Mouse (Mus musculus) small intestine, adult 2 months (tissue): Measurements from ENCODE around the gene Cnga1.

Experiments
- CTCF ChIP-seq: fragments of 200-500 bp; IDR thresholded peaks from 2 replicates; pipeline ENCODE4 v1.5.1; 2012; ENCODE audit warnings: low read depth, mild to moderate bottlenecking, control low read depth, inconsistent platforms, low read length, moderate library complexity, mixed read lengths; ENCODE audit not compliant: insufficient replicate concordance, insufficient read length; ENCODE audit errors: extremely low read depth
- POLR2A ChIP-seq: fragments of 200-500 bp; IDR thresholded peaks from 2 replicates; pipeline ENCODE4 v1.6.1; 2012; ENCODE audit warnings: low read depth, mild to moderate bottlenecking, control low read depth, inconsistent platforms, low read length, moderate library complexity

GRCm38 (mm10) chr5:72647958-72648595, 4.0 kb upstream of the Cnga1 start:
- no peak for TF ChIP-seq CTCF
- TF ChIP-seq POLR2A, result no peak
